Mouse (Mus musculus) megakaryocyte-erythroid progenitor cell, adult 5 weeks (primary cell): ENCODE results near the gene Arntl2. TPM values are rescaled to one million over a fixed set of nuclear protein-coding genes. Genes with fewer than 3 reads are reported as not detected.

Experiments used
- polyA plus RNA-seq: library from polyadenylated mRNA; stranded (reverse); fragments of >175 nt; gene quantifications from 2 replicates; pipeline ENCODE4 v1.2.3, GENCODE M21; 2012

Gene Arntl2
- not detected in 2 replicates for polyA plus RNA-seq

DNA sequence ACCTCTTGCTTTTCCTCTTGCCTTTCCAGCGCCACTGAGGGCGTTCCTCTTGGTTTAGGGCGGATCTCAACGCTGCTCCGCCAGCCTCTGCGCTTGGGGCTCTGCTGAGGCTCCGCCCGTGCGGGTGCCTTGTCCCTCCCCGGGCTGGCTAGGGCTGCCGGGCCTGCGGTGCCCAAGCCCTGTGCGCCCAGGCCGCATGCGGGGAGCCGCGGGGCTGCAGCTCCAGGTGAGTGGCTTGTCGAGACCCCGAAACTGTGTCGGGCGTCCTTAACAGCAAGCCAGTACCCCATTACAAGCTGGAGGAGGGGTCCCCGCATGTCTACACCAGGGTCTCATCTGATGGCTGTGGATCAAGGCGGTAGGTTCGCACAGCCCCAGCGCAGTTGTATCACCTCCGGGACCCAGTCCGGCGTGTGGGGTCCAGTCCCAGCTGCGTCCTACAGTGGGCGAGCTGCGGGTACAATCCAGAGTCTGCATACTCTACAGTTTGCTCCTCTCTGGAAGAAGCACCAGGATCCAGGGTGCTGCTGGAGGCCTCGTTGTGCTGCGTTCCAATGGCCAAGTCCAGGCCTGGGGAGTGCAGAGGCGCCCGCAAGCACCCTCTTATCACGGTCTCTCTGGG is at the start of gene Arntl2:
Gene Arntl2, plus strand, starts transcription at position 132 of the 622 bp plus-strand sequence.

DNA sequence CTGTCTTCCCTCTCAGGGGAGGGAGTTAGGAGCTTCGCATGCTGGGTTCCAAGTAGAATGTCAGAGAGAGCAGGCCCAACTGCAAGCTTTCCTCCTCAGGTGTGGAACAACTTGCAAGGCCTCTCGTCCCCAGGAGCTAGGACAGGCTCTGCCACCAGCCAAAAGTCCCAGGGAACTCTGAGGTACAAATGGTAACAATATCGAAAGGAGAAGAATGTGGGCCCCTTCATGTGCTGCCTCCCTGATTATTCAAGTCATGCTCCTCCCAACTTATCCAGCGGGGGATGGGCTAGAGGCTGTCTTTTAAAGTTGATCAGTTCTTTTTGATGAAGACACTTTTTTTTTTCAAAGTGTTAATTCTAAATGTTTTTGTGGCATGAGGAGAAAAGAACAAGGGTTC is 54.2 kb downstream of the Arntl2 start, which contains the start of gene Smco2:
Gene Smco2, plus strand, starts transcription at position 55 of the 400 bp plus-strand sequence.

Other genes starting within 250 kb of the Arntl2 start
- gene Fgfr1op2, start 218.9 kb upstream of the Arntl2 start, polyA plus RNA-seq = 95.5 and 103 TPM in 2 replicates
- 27.9 and 46.9 TPM in 2 replicates for gene Ints13, start 218.2 kb upstream of the Arntl2 start, polyA plus RNA-seq
- 6.0 and 9.6 TPM in 2 replicates for gene Med21, start 153.5 kb upstream of the Arntl2 start, polyA plus RNA-seq
- 44.3 and 64.3 TPM in 2 replicates for gene Tm7sf3, start 153.2 kb upstream of the Arntl2 start, polyA plus RNA-seq
- 0.36 and 0.63 TPM in 2 replicates for gene Stk38l, start 71.1 kb upstream of the Arntl2 start, polyA plus RNA-seq
- gene Smco2, start 54.0 kb downstream of the Arntl2 start, polyA plus RNA-seq = not detected in 2 replicates
- 1.9 and 2.0 TPM in 2 replicates for gene Ppfibp1, start 92.4 kb downstream of the Arntl2 start, polyA plus RNA-seq
- not detected in 2 replicates for gene 1700034J05Rik, start 158.4 kb downstream of the Arntl2 start, polyA plus RNA-seq
- gene Rep15, start 236.5 kb downstream of the Arntl2 start, polyA plus RNA-seq = 0.03 TPM in 1 of 2 replicates, not detected in the other
- gene Mrps35, start 246.7 kb downstream of the Arntl2 start, polyA plus RNA-seq = 8.8 and 10.3 TPM in 2 replicates